Mouse (Mus musculus) gastrocnemius, adult 2 months (tissue): ENCODE data around the gene Tpx2. TPM values are rescaled to one million over a fixed set of nuclear protein-coding genes. Genes with fewer than 3 reads are reported as not detected.

Source experiments
- DNase-seq: peaks from one replicate; pipeline ENCODE4 v3.0.0; 2022
- H3K27ac ChIP-seq: fragments of 200-600 bp; 2 replicates; pipeline ENCODE4 v1.8.1; 2022; ENCODE audit warnings: mild to moderate bottlenecking
- H3K4me3 ChIP-seq: fragments of 200-600 bp; 2 replicates; pipeline ENCODE4 v1.8.1; 2022; ENCODE audit warnings: mild to moderate bottlenecking, moderate library complexity
- CTCF ChIP-seq: fragments of 200-600 bp; IDR thresholded peaks from 2 replicates; pipeline ENCODE4 v1.8.1; 2022; ENCODE audit warnings: antibody characterized with exemption, mild to moderate bottlenecking, moderate library complexity
- intact Hi-C: fragments of 180-260 bp; cut with DNase I; formaldehyde crosslinking; loops from one replicate; pipeline ENCODE4 v1.15.1; 2025
- total RNA-seq, 2 experiments: library from RNA; stranded (reverse); gene quantifications; 2 replicates each; pipeline ENCODE4 v1.2.3; 2021

Gene Tpx2
- total RNA-seq, 2 experiments from 2014 or later: 1.1 to 1.7 TPM

DNA sequence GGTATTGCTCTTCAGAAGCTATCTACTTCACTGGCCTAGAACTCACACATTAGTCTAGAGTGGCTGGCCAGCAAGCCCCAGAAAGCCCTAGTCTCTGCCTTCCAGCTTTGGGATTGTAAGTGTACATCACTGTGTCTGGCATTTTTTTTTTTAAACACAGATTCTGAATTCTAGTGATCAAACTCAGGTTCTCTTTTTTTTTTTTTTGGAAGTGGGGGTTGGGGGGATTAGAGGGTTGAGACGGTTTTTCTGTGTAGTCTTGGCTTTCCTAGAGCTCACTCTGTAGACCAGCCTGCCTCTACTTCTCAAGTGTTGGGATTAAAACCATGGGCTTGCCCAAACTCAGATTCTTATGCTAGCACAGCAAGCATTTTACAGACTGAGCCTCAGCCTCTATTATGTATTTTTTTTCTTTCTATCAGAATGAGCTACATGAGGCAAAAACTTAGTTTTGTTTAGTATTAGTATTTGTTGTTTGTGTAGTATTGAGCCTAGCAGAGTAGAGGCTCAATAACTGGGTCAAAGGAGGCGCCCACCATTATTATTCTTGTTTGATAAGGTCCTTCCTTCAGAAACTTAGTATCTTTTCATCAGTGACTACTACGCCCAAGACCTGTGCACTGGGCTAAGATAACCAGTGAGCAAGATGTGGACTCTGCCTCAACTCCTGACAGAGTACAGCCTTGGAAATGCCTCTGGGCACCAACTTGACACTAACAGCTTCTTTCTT, 23.2 kb upstream of the Tpx2 start:
- TF ChIP-seq CTCF: no peak
- no peak for DNase-seq
- intact Hi-C loops: no loop called here
- H3K4me3 ChIP-seq: peak overlapping the region; percentile 80
- H3K27ac ChIP-seq: peak overlapping the region; percentile 99

DNA sequence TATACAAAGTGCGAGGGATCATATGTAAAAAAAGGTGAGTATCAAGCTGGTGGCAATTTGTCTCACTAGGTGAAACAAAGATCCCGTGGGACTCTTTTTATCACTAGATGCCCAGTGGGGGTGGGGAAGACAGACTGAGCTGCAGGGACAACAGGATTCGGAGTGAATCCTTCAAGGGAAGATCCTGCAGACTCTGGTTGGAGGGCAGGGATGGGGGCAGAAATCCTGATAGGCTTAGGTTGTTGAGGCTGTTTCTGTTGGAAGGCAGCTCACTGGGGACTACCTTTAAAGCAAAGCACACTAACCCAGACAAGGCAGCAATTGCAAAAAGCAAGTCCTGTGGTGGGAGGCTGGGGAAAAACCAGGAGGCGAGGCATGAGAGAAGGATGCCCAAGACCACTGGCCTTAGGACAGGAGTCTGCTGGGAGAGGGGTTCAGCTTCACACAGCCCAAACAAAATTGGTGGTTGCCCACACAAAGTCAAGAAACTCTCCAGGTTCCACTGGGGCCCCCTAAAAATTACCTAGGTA, 22.5 kb upstream of the Tpx2 start:
- no peak for TF ChIP-seq CTCF
- peak overlapping the region; percentile 99 for H3K27ac ChIP-seq
- DNase-seq: no peak
- intact Hi-C loops: no loop called here
- H3K4me3 ChIP-seq: peak overlapping the region; percentile 80

DNA sequence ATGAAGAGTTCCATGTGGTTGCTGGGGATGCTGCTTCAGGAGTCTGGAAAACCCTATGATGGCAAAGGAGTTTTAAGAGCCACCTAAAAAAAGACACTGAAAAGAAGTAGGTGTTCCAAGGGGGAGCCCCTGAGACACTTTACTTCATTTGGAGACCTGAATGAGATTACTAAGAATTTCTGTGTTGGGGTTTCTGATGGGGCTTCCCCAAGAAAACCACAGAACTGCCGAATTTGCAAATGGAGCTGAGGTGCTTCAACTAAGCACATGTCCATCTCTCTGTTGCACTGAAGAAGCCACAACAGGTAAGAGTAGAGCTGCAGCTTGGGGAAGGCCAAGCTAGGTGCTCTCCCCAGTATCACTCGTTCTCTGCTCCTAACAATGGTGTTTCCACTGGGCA, 22.1 kb upstream of the Tpx2 start:
- intact Hi-C loops: no loop called here
- TF ChIP-seq CTCF: no peak
- DNase-seq: no peak
- Histone ChIP-seq H3K27ac (peak overlapping the region; percentile 99), H3K4me3 (peak overlapping the region; percentile 80)

DNA sequence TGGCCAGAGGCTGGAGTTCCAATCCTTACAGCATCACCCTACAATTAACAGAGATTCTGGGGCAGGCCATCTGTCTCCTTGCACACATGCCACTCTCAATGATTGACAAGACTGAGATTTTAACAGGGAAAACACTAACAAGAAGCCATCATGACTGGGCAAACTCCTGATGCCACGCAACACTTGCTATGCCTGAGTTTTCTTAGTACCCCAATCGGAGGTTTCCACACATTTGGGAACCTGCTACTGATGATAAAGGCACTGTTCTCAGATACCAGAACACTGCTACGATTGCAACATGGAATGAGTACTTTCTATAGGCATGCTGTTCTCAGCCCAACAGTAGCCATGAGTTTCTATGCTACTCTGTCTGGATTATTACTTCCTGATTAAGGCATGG, 21.3 kb upstream of the Tpx2 start:
- TF ChIP-seq CTCF: no peak
- H3K4me3 ChIP-seq: peak overlapping the region; percentile 80
- intact Hi-C loops: no loop called here
- no peak for DNase-seq
- H3K27ac ChIP-seq: peak overlapping the region; percentile 99

DNA sequence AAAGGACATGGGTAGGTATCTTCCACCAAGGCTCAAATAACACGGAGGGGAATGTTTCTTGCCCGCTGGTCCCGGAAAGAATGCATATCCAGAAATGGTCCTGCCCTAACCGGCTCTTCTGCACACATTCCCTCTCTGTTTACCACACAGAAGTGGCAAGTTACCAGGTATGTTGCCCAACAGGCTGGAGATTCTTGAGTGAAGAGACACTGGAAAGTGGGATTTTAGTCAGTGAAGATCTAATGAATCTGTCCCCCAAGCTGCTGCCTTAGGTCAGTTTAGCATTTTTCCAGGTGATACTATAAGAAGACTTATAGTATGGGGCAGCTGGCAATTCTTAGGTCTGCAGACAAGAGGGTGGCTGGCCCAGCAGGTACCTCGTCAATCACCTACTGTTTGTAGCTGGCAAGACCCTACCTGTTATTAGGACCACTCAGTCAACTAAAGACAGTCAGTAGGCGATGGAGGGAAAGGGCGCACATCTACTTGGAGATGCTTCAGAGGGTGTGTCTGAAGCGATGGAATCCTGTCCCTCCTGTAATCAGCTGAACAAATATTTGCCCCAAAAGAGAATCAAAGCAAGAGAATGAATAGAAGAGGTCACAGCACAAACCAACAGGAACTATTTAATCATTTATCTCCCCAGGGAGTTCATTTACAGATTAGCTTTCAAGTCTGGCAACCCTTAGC, 20.3 kb upstream of the Tpx2 start:
- Histone ChIP-seq H3K27ac (peak overlapping the region; percentile 99), H3K4me3 (peak overlapping the region; percentile 80)
- intact Hi-C loops: no loop called here
- no peak for DNase-seq
- TF ChIP-seq CTCF: no peak

DNA sequence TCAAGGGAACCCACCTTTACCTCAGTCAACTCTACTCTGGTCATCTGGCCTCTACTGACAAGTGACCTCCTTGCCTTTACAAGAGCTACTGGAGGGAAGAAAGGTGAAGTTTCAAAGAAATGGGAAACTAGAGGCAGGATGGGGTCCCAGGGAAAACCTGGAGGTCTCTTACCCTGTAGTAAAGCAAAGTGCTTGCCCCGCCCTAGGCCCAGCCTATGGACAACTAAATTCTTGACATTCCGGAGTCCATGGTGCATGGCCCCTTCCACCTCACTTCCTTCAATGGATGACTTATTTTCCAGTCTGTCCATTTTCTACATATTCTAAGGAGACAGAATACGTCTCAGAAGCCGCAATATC, 19.8 kb upstream of the Tpx2 start:
- TF ChIP-seq CTCF: no peak
- intact Hi-C loops: no loop called here
- DNase-seq: no peak
- H3K27ac ChIP-seq: peak overlapping the region; percentile 99
- peak overlapping the region; percentile 80 for H3K4me3 ChIP-seq

DNA sequence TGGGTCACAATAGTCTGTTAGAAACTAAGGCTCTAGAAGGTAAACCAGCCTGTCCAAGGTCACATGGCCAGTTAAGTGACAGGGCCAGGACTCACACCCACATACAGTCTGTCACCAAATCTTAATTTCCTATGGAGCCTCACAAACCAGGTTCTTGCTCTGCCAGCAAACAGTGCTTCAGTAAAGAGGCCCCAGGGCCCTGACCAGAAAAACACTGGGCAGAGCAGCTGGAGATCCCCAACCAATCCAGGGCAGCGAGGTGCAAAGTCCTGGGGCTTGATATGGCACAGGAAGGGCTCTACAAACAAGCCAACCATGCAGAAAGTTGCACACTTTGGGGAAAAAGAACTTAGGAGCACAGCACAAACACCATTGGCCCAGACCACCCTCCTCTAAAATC, 19.2 kb upstream of the Tpx2 start:
- intact Hi-C loops: no loop called here
- Histone ChIP-seq H3K4me3 (peak overlapping the region; percentile 80), H3K27ac (peak overlapping the region; percentile 99)
- no peak for DNase-seq
- no peak for TF ChIP-seq CTCF

DNA sequence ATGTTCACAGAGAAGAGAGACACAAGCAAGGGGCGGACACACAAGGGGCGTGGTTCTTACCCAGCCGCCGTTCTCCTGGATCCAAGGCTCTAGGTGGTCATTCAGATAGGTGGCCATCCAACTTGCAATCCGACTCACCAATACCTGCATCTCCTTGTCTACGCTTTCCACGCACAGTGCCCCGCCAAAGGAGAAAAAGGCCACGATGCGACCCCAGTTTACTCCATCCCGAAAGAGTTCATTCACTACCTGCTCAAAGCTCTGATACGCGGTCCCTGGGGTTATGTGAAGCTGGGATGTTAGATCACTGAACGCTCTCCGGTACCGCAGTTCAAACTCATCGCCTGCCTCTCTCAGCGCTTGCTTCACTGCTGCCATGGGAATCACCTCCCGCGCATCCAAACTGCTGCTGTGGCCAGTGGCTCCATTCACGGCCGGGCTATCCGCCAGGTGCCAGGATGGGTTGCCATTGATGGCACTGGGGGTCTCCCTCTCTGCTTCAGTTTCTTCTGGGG, 18.3 kb upstream of the Tpx2 start:
- peak; percentile 39 for DNase-seq
- peak overlapping the region; percentile 80 for H3K4me3 ChIP-seq
- peak overlapping the region; percentile 99 for H3K27ac ChIP-seq
- intact Hi-C loops: no loop called here
- no peak for TF ChIP-seq CTCF

DNA sequence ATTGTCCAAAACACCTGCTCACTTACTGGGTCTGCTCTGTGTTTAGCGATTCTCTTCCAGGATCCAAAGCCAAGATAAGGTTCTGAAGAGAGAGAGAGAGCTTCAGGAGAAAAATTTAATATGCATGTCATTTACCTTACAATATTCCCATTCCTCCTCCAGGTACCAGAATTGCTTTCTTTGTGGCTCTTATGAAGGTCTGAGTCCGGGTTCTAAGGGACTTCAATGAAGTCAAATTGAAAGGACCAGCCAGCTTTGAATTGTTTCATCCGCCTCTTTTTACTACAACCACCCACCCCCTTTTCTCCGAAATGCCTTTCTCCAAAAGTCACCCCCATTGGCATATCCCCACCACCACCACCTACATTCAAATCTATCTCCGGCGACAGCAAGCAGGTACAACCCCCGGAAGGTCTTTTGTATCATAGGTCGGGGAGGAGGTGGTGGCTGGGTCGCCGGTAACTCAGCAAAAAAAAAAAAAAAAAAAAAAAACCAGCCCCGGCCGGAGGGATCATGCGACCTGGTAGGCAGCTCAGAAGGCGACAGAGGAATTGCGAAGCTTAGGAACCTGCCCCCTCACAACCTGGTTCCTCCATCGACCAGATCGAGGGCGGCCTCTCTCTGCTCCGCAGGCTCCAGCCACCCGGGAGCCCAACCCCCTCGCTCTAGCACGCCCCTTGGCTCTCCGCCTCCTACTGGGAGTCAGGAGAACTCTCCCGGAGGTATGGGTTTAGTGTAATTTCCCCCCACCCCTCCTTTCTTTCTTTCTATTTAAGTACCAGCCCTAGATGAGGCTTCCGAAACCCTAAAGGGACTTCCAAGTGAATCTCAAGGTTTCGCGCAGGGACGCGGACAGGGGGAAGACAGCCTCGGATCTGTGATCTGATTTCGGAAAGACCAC, 17.5 kb upstream of the Tpx2 start:
- peak; percentile 71 for TF ChIP-seq CTCF
- DNase-seq: peak; percentile 95
- Histone ChIP-seq H3K27ac (peak overlapping the region; percentile 99), H3K4me3 (peak overlapping the region; percentile 80)
- intact Hi-C loops: loop anchor here (1.0 to 10.0 kb wide), 3 partner anchors 64 to 185 kb away; partner anchors contain the start of gene Pdrg1

DNA sequence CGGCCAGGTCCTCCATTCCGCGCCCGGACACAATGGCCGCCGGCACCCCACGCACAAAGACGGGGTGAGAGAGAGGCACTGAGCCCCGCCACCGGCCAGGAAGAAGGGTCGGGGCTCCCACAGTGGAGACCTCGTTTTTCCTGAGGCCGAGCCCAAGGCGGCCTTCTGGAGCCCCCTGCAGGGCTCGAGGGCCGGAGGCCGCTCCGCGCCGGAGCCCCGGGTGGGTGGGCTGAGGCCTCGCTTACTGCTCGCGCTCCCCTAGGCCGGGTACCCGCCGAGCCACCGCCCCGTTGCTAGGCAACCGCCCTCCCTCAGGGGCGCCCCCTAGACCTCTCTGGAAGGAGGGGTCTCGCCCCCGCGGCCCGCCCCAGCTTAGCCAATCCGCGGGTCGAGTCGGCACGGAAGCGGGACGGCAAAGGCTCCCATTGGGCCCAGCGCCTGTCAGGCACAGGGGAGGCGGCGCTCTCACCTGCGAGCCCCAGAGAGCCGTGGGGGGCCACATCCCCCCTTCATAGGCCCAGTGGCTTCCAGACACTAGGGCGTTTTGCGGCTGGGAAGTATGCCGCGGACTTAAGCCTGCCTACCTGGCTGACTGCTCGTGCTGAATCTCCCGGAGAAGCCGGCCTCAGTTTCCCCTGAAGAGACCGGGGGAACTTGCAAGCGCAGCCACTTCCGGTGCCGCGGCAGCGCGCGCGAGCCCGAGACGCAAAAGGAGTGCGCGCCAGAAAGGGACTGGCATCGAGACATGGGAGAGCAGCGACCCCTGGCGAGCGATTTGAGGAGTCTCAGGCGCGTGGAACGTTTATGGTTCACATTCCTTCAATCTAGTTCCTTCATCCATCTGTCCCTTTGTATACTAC, 16.5 kb upstream of the Tpx2 start, which contains the start of gene Bcl2l1:
TSS of gene Bcl2l1 (minus strand) at position 710 of the 860 bp plus-strand sequence.
- Histone ChIP-seq H3K27ac (peak within 1 kb of the TSS; percentile 99), H3K4me3 (peak within 1 kb of the TSS; percentile 80)
- peak; percentile 94 for TF ChIP-seq CTCF
- intact Hi-C loops: loop anchor here (1.0 to 10.0 kb wide), 3 partner anchors 88 to 184 kb away; partner anchors contain the start of gene Pdrg1
- peak; percentile 99 for DNase-seq

DNA sequence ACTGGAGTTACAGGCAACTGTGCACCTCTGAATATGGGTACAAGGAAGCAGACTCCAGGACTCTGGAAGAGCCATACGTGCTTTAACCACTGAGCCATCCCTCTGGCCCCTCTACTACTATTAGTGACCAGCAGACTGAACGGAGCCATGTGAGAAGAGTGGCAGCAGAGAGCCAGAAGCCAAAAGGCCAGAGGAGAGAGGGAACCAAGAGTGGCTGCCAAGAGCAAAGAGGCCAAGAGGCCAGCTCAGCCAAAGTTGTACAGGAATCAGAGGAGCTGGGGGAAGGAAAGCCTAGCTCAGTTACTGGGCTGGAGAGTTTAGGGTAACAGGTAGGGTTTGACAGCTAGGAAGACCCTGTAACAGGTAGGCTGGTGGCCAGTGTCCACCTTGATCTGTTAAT, 8.5 kb upstream of the Tpx2 start:
- Histone ChIP-seq H3K27ac (peak overlapping the region; percentile 74), H3K4me3 (no peak overlapping the region)
- no peak for TF ChIP-seq CTCF
- peak; percentile 78 for DNase-seq
- intact Hi-C loops: loop anchor here (5.0 to 10.0 kb wide), 2 partner anchors 48 to 176 kb away; partner anchors contain the start of gene Pdrg1
